Mouse (Mus musculus) bone marrow, adult 2 months (tissue): ENCODE results near the gene Zscan29.

Source experiments
- CTCF ChIP-seq: fragments of 200-500 bp; IDR thresholded peaks from 2 replicates; pipeline ENCODE4 v1.5.1; 2011; ENCODE audit warnings: low read length, control low read depth; ENCODE audit not compliant: control insufficient read depth, insufficient read depth
- POLR2A ChIP-seq: fragments of 200-500 bp; IDR thresholded peaks from 2 replicates; pipeline ENCODE4 v1.6.1; 2011; ENCODE audit warnings: low read depth, mild to moderate bottlenecking, control low read depth, low read length, borderline replicate concordance; ENCODE audit not compliant: control insufficient read depth

DNA sequence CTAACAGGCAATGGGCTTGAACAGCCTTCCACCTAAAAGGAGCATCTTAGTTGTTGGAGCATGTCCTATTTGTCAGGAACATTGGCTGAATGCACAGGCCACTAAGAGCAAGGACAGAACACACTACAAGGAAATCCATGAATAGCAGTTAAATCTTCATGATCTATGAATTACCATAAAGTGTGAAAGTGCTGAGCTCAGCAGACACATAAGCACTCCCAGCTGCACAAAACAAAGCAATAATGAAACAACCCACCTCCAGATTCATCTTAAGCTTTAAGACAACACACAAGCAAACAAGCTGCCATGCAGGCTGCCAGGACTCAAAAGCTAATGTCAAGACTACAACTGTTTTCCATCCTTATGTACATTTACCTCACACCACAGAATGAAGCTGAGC lies 48.3 kb upstream of the Zscan29 start:
- TF ChIP-seq CTCF (no peak), POLR2A (no peak)
